Comparison of ENCODE assay signal across 18 mouse cellular contexts in genomic region chr2:26580751-26581150, GRCm38 (mm10). TPM values are rescaled to one million over a fixed set of nuclear protein-coding genes. Genes with fewer than 3 reads are reported as not detected.
A peak's percentile ranks its signal among the peaks of the same experiment; 100 is the strongest.
DNase-seq lines count a peak whose midpoint lies in the region; ATAC-seq lines count a peak whose summit lies in the region.
"Had no signal": no experiment of that assay in that cellular context is flagged by ENCODE, and none has a peak within 500 bp of the region (broad histone marks: within the 10 kb centered on the region; RNA-seq: fewer than 3 reads in every experiment).

No protein-coding gene starts in this region.

- no peaks in the 10 kb centered on the region for H3K36me3 ChIP-seq in heart, embryonic 10.5 days
- no peaks in the 10 kb centered on the region for H3K36me3 ChIP-seq in midbrain, embryonic 10.5 days
- H3K36me3 ChIP-seq in midbrain, embryonic 11.5 days (ENCODE audit: control insufficient read depth, insufficient read depth, low read length) = no peaks in the 10 kb centered on the region
- H3K36me3 ChIP-seq in kidney, embryonic 16.5 days (ENCODE audit: insufficient read depth, low read length) = no peaks in the 10 kb centered on the region
- H3K36me3 ChIP-seq: limb, embryonic 13.5 days; midbrain, embryonic 15.5 days; neural tube, embryonic 15.5 days had no signal

- ATAC-seq in midbrain, embryonic 11.5 days (ENCODE audit: low FRiP score) = no peak
- ATAC-seq in kidney, embryonic 16.5 days (ENCODE audit: low FRiP score, low TSS enrichment) = no peak
- no peak for ATAC-seq in frontal cortex, adult (ENCODE audit: low TSS enrichment)
- ATAC-seq: CD4-positive, CD25-positive, alpha-beta regulatory T cell, adult 4 months; forebrain, embryonic 14.5 days; hindbrain, postnatal 0 days; midbrain, embryonic 15.5 days; Patski had no signal

- intact Hi-C loops in heart, postnatal 14 days (cut with DNase I) = no loop called here

- H3K9ac ChIP-seq in midbrain, embryonic 11.5 days (ENCODE audit: low read length) = no peak overlapping the region
- H3K9ac ChIP-seq in kidney, embryonic 16.5 days (replicated peaks; ENCODE audit: low read length) = 0 out of 2 replicates have a peak overlapping the region, but pooled peaks have one; percentile 22
- H3K9ac ChIP-seq: limb, embryonic 13.5 days; midbrain, embryonic 15.5 days; neural tube, embryonic 15.5 days had no signal

- 91% methylated on average over 5 of the region's 5 CpGs for WGBS in heart, embryonic 10.5 days
- WGBS in midbrain, embryonic 10.5 days = 91% methylated on average over 5 of the region's 5 CpGs
- 88% methylated on average over 5 of the region's 5 CpGs for WGBS in midbrain, embryonic 11.5 days
- WGBS in kidney, embryonic 16.5 days = 80% methylated on average over 5 of the region's 5 CpGs

- DNase-seq in heart, embryonic 10.5 days (ENCODE audit: low spot score) = no peak
- no peak for DNase-seq in heart, postnatal 14 days
- DNase-seq in midbrain, embryonic 10.5 days (ENCODE audit: low spot score) = no peak
- DNase-seq in midbrain, embryonic 11.5 days (ENCODE audit: low spot score, missing footprints) = no peak
- no peak for DNase-seq in urinary bladder, postnatal 14 days (ENCODE audit: low spot score)
- DNase-seq: adrenal gland, postnatal 25 days; cerebellum, adult 11 months; gastrocnemius, postnatal 25 days had no signal

- H3K4me3 ChIP-seq in heart, embryonic 10.5 days = no peak overlapping the region
- H3K4me3 ChIP-seq in midbrain, embryonic 10.5 days = no peak overlapping the region
- H3K4me3 ChIP-seq in midbrain, embryonic 11.5 days (ENCODE audit: low read depth, low read length) = no peak overlapping the region
- no peak overlapping the region for H3K4me3 ChIP-seq in kidney, embryonic 16.5 days (ENCODE audit: low read length)
- H3K4me3 ChIP-seq: limb, embryonic 13.5 days; midbrain, embryonic 15.5 days; neural tube, embryonic 15.5 days had no signal

- H3K27ac ChIP-seq in heart, embryonic 10.5 days = peak overlapping the region; percentile 37; the same call in 1 of the 2 replicates
- H3K27ac ChIP-seq in midbrain, embryonic 10.5 days (replicated peaks) = peak overlapping the region; percentile 56; the same call in 1 of the 2 replicates
- H3K27ac ChIP-seq in midbrain, embryonic 11.5 days (ENCODE audit: low read depth, low read length) = no peak overlapping the region
- peak overlapping the region; percentile 51; the same call in 1 of the 2 replicates for H3K27ac ChIP-seq in kidney, embryonic 16.5 days (ENCODE audit: low read length)
- H3K27ac ChIP-seq: hindbrain, postnatal 0 days; limb, embryonic 13.5 days; midbrain, embryonic 15.5 days; neural tube, embryonic 15.5 days had no signal

- peaks cover 69% of the 10 kb centered on the region for H3K4me1 ChIP-seq in heart, embryonic 10.5 days
- peaks cover 17% of the 10 kb centered on the region for H3K4me1 ChIP-seq in midbrain, embryonic 10.5 days
- no peaks in the 10 kb centered on the region for H3K4me1 ChIP-seq in midbrain, embryonic 11.5 days (ENCODE audit: control insufficient read depth, insufficient read depth, low read length)
- H3K4me1 ChIP-seq in kidney, embryonic 16.5 days (ENCODE audit: insufficient read depth, low read length) = 0 out of 2 replicates have a peak, but pooled peaks cover 2% of the 10 kb centered on the region
- H3K4me1 ChIP-seq: midbrain, embryonic 15.5 days had no signal

- H3K9me3 ChIP-seq in heart, embryonic 10.5 days = no peaks in the 10 kb centered on the region
- no peaks in the 10 kb centered on the region for H3K9me3 ChIP-seq in midbrain, embryonic 10.5 days (replicated peaks)
- no peaks in the 10 kb centered on the region for H3K9me3 ChIP-seq in midbrain, embryonic 11.5 days (ENCODE audit: control insufficient read depth, low read length)
- no peaks in the 10 kb centered on the region for H3K9me3 ChIP-seq in kidney, embryonic 16.5 days (ENCODE audit: low read length)
- H3K9me3 ChIP-seq: limb, embryonic 13.5 days; midbrain, embryonic 15.5 days; neural tube, embryonic 15.5 days had no signal

- H3K27me3 ChIP-seq in heart, embryonic 10.5 days (ENCODE audit: insufficient read depth, poor library complexity, severe bottlenecking) = peaks cover 9% of the 10 kb centered on the region; the same call in 1 of the 2 replicates
- H3K27me3 ChIP-seq in midbrain, embryonic 10.5 days (ENCODE audit: low read depth, poor library complexity, severe bottlenecking) = no peaks in the 10 kb centered on the region
- no peaks in the 10 kb centered on the region; the same call in 1 of the 2 replicates for H3K27me3 ChIP-seq in midbrain, embryonic 11.5 days (ENCODE audit: control insufficient read depth, insufficient read depth, low read length)
- no peaks in the 10 kb centered on the region for H3K27me3 ChIP-seq in kidney, embryonic 16.5 days (ENCODE audit: insufficient read depth, low read length)
- H3K27me3 ChIP-seq: limb, embryonic 13.5 days; midbrain, embryonic 15.5 days; neural tube, embryonic 15.5 days; Patski had no signal

- H3K4me2 ChIP-seq in midbrain, embryonic 11.5 days = no peak overlapping the region
- peak overlapping the region; percentile 19; the same call in 1 of the 2 replicates for H3K4me2 ChIP-seq in kidney, embryonic 16.5 days (replicated peaks; ENCODE audit: low read depth, low read length)
- H3K4me2 ChIP-seq: limb, embryonic 13.5 days; midbrain, embryonic 15.5 days; neural tube, embryonic 15.5 days had no signal

RNA-seq across cellular contexts. Expression of gene Egfl7, which starts 0.9 kb away (rescaled TPM):
- polyA plus RNA-seq in heart, embryonic 10.5 days (2016; fragmentation: Nextera tagmentation; extraction: Ambion mirVana) = 164 and 186 TPM in 2 replicates
- total RNA-seq in heart, postnatal 14 days (2021) = 100 to 1,000 TPM; 224 to 237 TPM
- polyA plus RNA-seq in midbrain, embryonic 10.5 days (2016; fragmentation: Nextera tagmentation; extraction: Ambion mirVana) = 68.5 and 85.7 TPM in 2 replicates
- polyA plus RNA-seq in midbrain, embryonic 11.5 days (2014; fragmentation: Nextera tagmentation; extraction: Ambion mirVana) = 52.6 and 58.3 TPM in 2 replicates
- polyA plus RNA-seq in kidney, embryonic 16.5 days (2015; fragmentation: Nextera tagmentation; extraction: Ambion mirVana) = 257 and 266 TPM in 2 replicates
- polyA plus RNA-seq: CD4-positive, CD25-positive, alpha-beta regulatory T cell, adult 4 months had no signal

RNA-seq across cellular contexts. Expression of gene Gm20532, which starts 5.7 kb away (rescaled TPM):
- polyA plus RNA-seq in heart, embryonic 10.5 days (2016; fragmentation: Nextera tagmentation; extraction: Ambion mirVana) = not detected in 2 replicates
- total RNA-seq in heart, postnatal 14 days (2021) = not detected
- not detected in 2 replicates for polyA plus RNA-seq in midbrain, embryonic 10.5 days (2016; fragmentation: Nextera tagmentation; extraction: Ambion mirVana)
- not detected in 2 replicates for polyA plus RNA-seq in midbrain, embryonic 11.5 days (2014; fragmentation: Nextera tagmentation; extraction: Ambion mirVana)
- not detected in 2 replicates for polyA plus RNA-seq in kidney, embryonic 16.5 days (2015; fragmentation: Nextera tagmentation; extraction: Ambion mirVana)
- total RNA-seq: adrenal gland, postnatal 25 days; gastrocnemius, postnatal 25 days; hindbrain, postnatal 0 days; layer of hippocampus, postnatal 25 days had no signal
- polyA plus RNA-seq: CD4-positive, CD25-positive, alpha-beta regulatory T cell, adult 4 months; forebrain, embryonic 14.5 days; hindbrain, postnatal 0 days; limb, embryonic 13.5 days; midbrain, embryonic 15.5 days; neural tube, embryonic 15.5 days; Patski had no signal

RNA-seq across cellular contexts. Expression of gene Agpat2, which starts 23.5 kb away (rescaled TPM):
- polyA plus RNA-seq in heart, embryonic 10.5 days (2016; fragmentation: Nextera tagmentation; extraction: Ambion mirVana) = 20.4 and 28.9 TPM in 2 replicates
- 10 to 100 TPM; 47.8 to 51.8 TPM for total RNA-seq in heart, postnatal 14 days (2021)
- polyA plus RNA-seq in midbrain, embryonic 10.5 days (2016; fragmentation: Nextera tagmentation; extraction: Ambion mirVana) = 9.0 and 10.6 TPM in 2 replicates
- polyA plus RNA-seq in midbrain, embryonic 11.5 days (2014; fragmentation: Nextera tagmentation; extraction: Ambion mirVana) = 8.2 TPM in 2 replicates
- polyA plus RNA-seq in kidney, embryonic 16.5 days (2015; fragmentation: Nextera tagmentation; extraction: Ambion mirVana) = 53.0 and 57.0 TPM in 2 replicates

RNA-seq across cellular contexts. Expression of gene Fam69b, which starts 47.5 kb away (rescaled TPM):
- 15.7 and 18.2 TPM in 2 replicates for polyA plus RNA-seq in heart, embryonic 10.5 days (2016; fragmentation: Nextera tagmentation; extraction: Ambion mirVana)
- total RNA-seq in heart, postnatal 14 days (2021) = 10 to 100 TPM; 15.4 to 17.0 TPM
- polyA plus RNA-seq in midbrain, embryonic 10.5 days (2016; fragmentation: Nextera tagmentation; extraction: Ambion mirVana) = 36.4 and 51.4 TPM in 2 replicates
- 42.9 and 47.4 TPM in 2 replicates for polyA plus RNA-seq in midbrain, embryonic 11.5 days (2014; fragmentation: Nextera tagmentation; extraction: Ambion mirVana)
- 39.3 and 40.3 TPM in 2 replicates for polyA plus RNA-seq in kidney, embryonic 16.5 days (2015; fragmentation: Nextera tagmentation; extraction: Ambion mirVana)
